Mouse (Mus musculus) midbrain, embryonic 13.5 days (tissue): ENCODE data around the gene Mylk4. TPM values are rescaled to one million over a fixed set of nuclear protein-coding genes. Genes with fewer than 3 reads are reported as not detected.

ENCODE experiments used
- ATAC-seq: fragments of 200-750 bp; cut with Nextera tagmentation; 2 replicates; pipeline ENCODE4 v1.8.0; 2017; ENCODE audit warnings: mild to moderate bottlenecking, moderate TSS enrichment, moderate library complexity
- H3K27ac ChIP-seq: fragments of 300-500 bp; sonication (generic); 2 replicates; pipeline ENCODE4 v1.5.1; 2015; ENCODE audit warnings: inconsistent platforms, mild to moderate bottlenecking, moderate library complexity
- H3K27me3 ChIP-seq: fragments of 300-500 bp; sonication (generic); 2 replicates; pipeline ENCODE4 v1.6.1; 2015; ENCODE audit warnings: mild to moderate bottlenecking, inconsistent platforms
- H3K36me3 ChIP-seq: fragments of 300-500 bp; sonication (generic); 2 replicates; pipeline ENCODE4 v1.6.1; 2015; ENCODE audit warnings: mild to moderate bottlenecking, inconsistent platforms
- H3K4me1 ChIP-seq: fragments of 300-500 bp; sonication (generic); replicated peaks from 2 replicates; pipeline ENCODE4 v1.6.1; 2015; ENCODE audit warnings: inconsistent platforms
- H3K4me2 ChIP-seq: fragments of 300-500 bp; sonication (generic); replicated peaks from 2 replicates; pipeline ENCODE4 v1.6.1; 2015; ENCODE audit warnings: moderate library complexity, mild to moderate bottlenecking, inconsistent platforms
- H3K4me3 ChIP-seq: fragments of 300-500 bp; sonication (generic); replicated peaks from 2 replicates; pipeline ENCODE4 v1.5.1; 2015; ENCODE audit warnings: mild to moderate bottlenecking, inconsistent platforms
- H3K9ac ChIP-seq: fragments of 300-500 bp; sonication (generic); replicated peaks from 2 replicates; pipeline ENCODE4 v1.6.1; 2015; ENCODE audit warnings: mild to moderate bottlenecking, inconsistent platforms
- H3K9me3 ChIP-seq: fragments of 300-500 bp; sonication (generic); 2 replicates; pipeline ENCODE4 v1.6.1; 2016; ENCODE audit warnings: mild to moderate bottlenecking, inconsistent platforms
- WGBS: fragments of 180-500 bp; shearing (Covaris S2); methylation state at CpG from one replicate; pipeline ENCODE4 v1.1.7; 2015; 5-methylcytosine and 5-hydroxymethylcytosine counted together
- polyA plus RNA-seq: library from polyadenylated mRNA; unstranded; fragments of >200 nt; fragmentation: Nextera tagmentation; extraction: Ambion mirVana; gene quantifications from 2 replicates; pipeline ENCODE4 v1.2.1, GENCODE M21; 2015

The Mylk4 gene
- polyA plus RNA-seq, 1 experiment from 2014 or later, result 0.04 TPM

GRCm38 (mm10) chr13:32789781-32790180 is 6.0 kb upstream of the Mylk4 start:
- no peaks in the 10 kb centered on the region for H3K36me3 ChIP-seq
- WGBS, result 83% methylated on average over 4 of the region's 4 CpGs
- no peak for ATAC-seq
- H3K4me3 ChIP-seq, result no peak overlapping the region
- H3K27ac ChIP-seq, result no peak overlapping the region
- H3K9ac ChIP-seq, result no peak overlapping the region
- no peaks in the 10 kb centered on the region for H3K27me3 ChIP-seq
- H3K9me3 ChIP-seq, result no peaks in the 10 kb centered on the region
- no peak overlapping the region for H3K4me2 ChIP-seq
- H3K4me1 ChIP-seq, result no peaks in the 10 kb centered on the region

- Histone ChIP-seq H3K4me2 (no peak overlapping the region), H3K9ac (no peak overlapping the region), H3K36me3 (no peaks in the 10 kb centered on the region), H3K27me3 (no peaks in the 10 kb centered on the region), H3K4me1 (no peaks in the 10 kb centered on the region), H3K27ac (no peak overlapping the region), H3K9me3 (no peaks in the 10 kb centered on the region), H3K4me3 (no peak overlapping the region)
- no peak for ATAC-seq
- 74% methylated on average over 2 of the region's 2 CpGs for WGBS
These were observed 3.8 kb upstream of the Mylk4 start for GRCm38 (mm10) chr13:32787584-32787983.

- WGBS, result 63% methylated on average over 5 of the region's 5 CpGs
- H3K4me2 ChIP-seq, result no peak overlapping the region
- H3K27ac ChIP-seq, result no peak overlapping the region
- H3K36me3 ChIP-seq, result no peaks in the 10 kb centered on the region
- ATAC-seq, result no peak
- no peak overlapping the region for H3K9ac ChIP-seq
- no peaks in the 10 kb centered on the region for H3K4me1 ChIP-seq
- H3K9me3 ChIP-seq, result no peaks in the 10 kb centered on the region
- H3K4me3 ChIP-seq, result no peak overlapping the region
- H3K27me3 ChIP-seq, result no peaks in the 10 kb centered on the region
These were observed 699 bp downstream of the Mylk4 start for GRCm38 (mm10) chr13:32783055-32783454.

- ATAC-seq, result no peak
- 74% methylated on average over 3 of the region's 3 CpGs for WGBS
These were observed 4.9 kb downstream of the Mylk4 start for GRCm38 (mm10) chr13:32778861-32779260.

GRCm38 (mm10) chr13:32776350-32776749 is 7.4 kb downstream of the Mylk4 start:
- Histone ChIP-seq H3K9me3 (no peaks in the 10 kb centered on the region), H3K27me3 (no peaks in the 10 kb centered on the region), H3K36me3 (no peaks in the 10 kb centered on the region), H3K9ac (no peak overlapping the region), H3K4me3 (no peak overlapping the region), H3K4me2 (no peak overlapping the region), H3K4me1 (no peaks in the 10 kb centered on the region), H3K27ac (no peak overlapping the region)
- no peak for ATAC-seq
- WGBS, result 93% methylated on average over 10 of the region's 10 CpGs

More at GRCm38 (mm10) chr13:32778861-32779260, 4.9 kb downstream of the Mylk4 start:
- Histone ChIP-seq H3K27me3 (no peaks in the 10 kb centered on the region), H3K9ac (no peak overlapping the region), H3K4me3 (no peak overlapping the region), H3K4me2 (no peak overlapping the region), H3K4me1 (no peaks in the 10 kb centered on the region), H3K9me3 (no peaks in the 10 kb centered on the region), H3K27ac (no peak overlapping the region), H3K36me3 (no peaks in the 10 kb centered on the region)

- ATAC-seq, result no peak
- 95% methylated on average over 9 of the region's 9 CpGs for WGBS
These were observed 7.9 kb downstream of the Mylk4 start for GRCm38 (mm10) chr13:32775889-32776288.

GRCm38 (mm10) chr13:32769960-32770359 is 13.8 kb downstream of the Mylk4 start:
- Histone ChIP-seq H3K9ac (no peak overlapping the region), H3K4me3 (no peak overlapping the region), H3K27me3 (no peaks in the 10 kb centered on the region), H3K9me3 (no peaks in the 10 kb centered on the region), H3K4me1 (no peaks in the 10 kb centered on the region), H3K4me2 (no peak overlapping the region), H3K27ac (no peak overlapping the region), H3K36me3 (no peaks in the 10 kb centered on the region)
- WGBS, result 14% methylated on average over 3 of the region's 3 CpGs
- no peak for ATAC-seq

More at GRCm38 (mm10) chr13:32775889-32776288, 7.9 kb downstream of the Mylk4 start:
- Histone ChIP-seq H3K9ac (no peak overlapping the region), H3K36me3 (no peaks in the 10 kb centered on the region), H3K27ac (no peak overlapping the region), H3K4me3 (no peak overlapping the region), H3K27me3 (no peaks in the 10 kb centered on the region), H3K4me2 (no peak overlapping the region), H3K4me1 (no peaks in the 10 kb centered on the region), H3K9me3 (no peaks in the 10 kb centered on the region)

- Histone ChIP-seq H3K4me3 (no peak overlapping the region), H3K9ac (no peak overlapping the region), H3K4me2 (no peak overlapping the region), H3K9me3 (no peaks in the 10 kb centered on the region), H3K27ac (no peak overlapping the region), H3K27me3 (no peaks in the 10 kb centered on the region), H3K36me3 (no peaks in the 10 kb centered on the region), H3K4me1 (no peaks in the 10 kb centered on the region)
- 9% methylated on average over 4 of the region's 4 CpGs for WGBS
- ATAC-seq, result no peak
These were observed 15.7 kb downstream of the Mylk4 start for GRCm38 (mm10) chr13:32768104-32768503.

- Histone ChIP-seq H3K4me2 (no peak overlapping the region), H3K9me3 (no peaks in the 10 kb centered on the region), H3K9ac (no peak overlapping the region), H3K4me3 (no peak overlapping the region), H3K27me3 (no peaks in the 10 kb centered on the region), H3K36me3 (no peaks in the 10 kb centered on the region), H3K27ac (no peak overlapping the region), H3K4me1 (no peaks in the 10 kb centered on the region)
- no peak for ATAC-seq
- 29% methylated on average over 7 of the region's 7 CpGs for WGBS
These were observed 19.3 kb downstream of the Mylk4 start for GRCm38 (mm10) chr13:32764448-32764847.

GRCm38 (mm10) chr13:32763141-32763540 is 20.6 kb downstream of the Mylk4 start:
- Histone ChIP-seq H3K36me3 (no peaks in the 10 kb centered on the region), H3K9me3 (no peaks in the 10 kb centered on the region), H3K27ac (no peak overlapping the region), H3K4me2 (no peak overlapping the region), H3K4me1 (peaks cover 6% of the 10 kb centered on the region), H3K27me3 (no peaks in the 10 kb centered on the region), H3K9ac (no peak overlapping the region), H3K4me3 (no peak overlapping the region)
- no peak for ATAC-seq
- 90% methylated on average over 3 of the region's 3 CpGs for WGBS

GRCm38 (mm10) chr13:32760795-32761194 is 23.0 kb downstream of the Mylk4 start:
- 95% methylated on average over 2 of the region's 2 CpGs for WGBS
- Histone ChIP-seq H3K27me3 (no peaks in the 10 kb centered on the region), H3K9ac (no peak overlapping the region), H3K27ac (no peak overlapping the region), H3K9me3 (no peaks in the 10 kb centered on the region), H3K4me1 (peaks cover 6% of the 10 kb centered on the region), H3K4me3 (no peak overlapping the region), H3K4me2 (no peak overlapping the region), H3K36me3 (no peaks in the 10 kb centered on the region)
- ATAC-seq, result no peak

- Histone ChIP-seq H3K4me2 (no peak overlapping the region), H3K27me3 (no peaks in the 10 kb centered on the region), H3K27ac (no peak overlapping the region), H3K4me1 (peaks cover 6% of the 10 kb centered on the region), H3K4me3 (no peak overlapping the region), H3K9me3 (no peaks in the 10 kb centered on the region), H3K9ac (no peak overlapping the region), H3K36me3 (no peaks in the 10 kb centered on the region)
- no peak for ATAC-seq
- WGBS, result 6% methylated on average over 4 of the region's 4 CpGs
These were observed 24.7 kb downstream of the Mylk4 start for GRCm38 (mm10) chr13:32759036-32759435.

- Histone ChIP-seq H3K4me2 (no peak overlapping the region), H3K4me1 (no peaks in the 10 kb centered on the region), H3K27me3 (no peaks in the 10 kb centered on the region), H3K9me3 (no peaks in the 10 kb centered on the region), H3K27ac (no peak overlapping the region), H3K4me3 (no peak overlapping the region), H3K9ac (no peak overlapping the region), H3K36me3 (no peaks in the 10 kb centered on the region)
- 68% methylated on average over 4 of the region's 4 CpGs for WGBS
- no peak for ATAC-seq
These were observed 31.6 kb downstream of the Mylk4 start for GRCm38 (mm10) chr13:32752066-32752657.
